Mouse (Mus musculus) lung, adult 18-20 months (tissue): ENCODE measurements at regions not wholly inside any gene's neighbourhood (a gene's known extent, or its start where the extent isn't known, plus 50 kb on each side); places are given as distances from the start of the nearest gene placed in this dataset.
"Not testable (repeated sequence)": the region's sequence is repeated elsewhere in the genome, so short reads cannot be mapped to it uniquely, and the experiment has no call there.

Experiments
- DNase-seq, 2 experiments: peaks; one replicate each; pipeline ENCODE4 v3.0.0; 2022; ENCODE audit warnings: mixed read lengths in 2 of 2

DNA sequence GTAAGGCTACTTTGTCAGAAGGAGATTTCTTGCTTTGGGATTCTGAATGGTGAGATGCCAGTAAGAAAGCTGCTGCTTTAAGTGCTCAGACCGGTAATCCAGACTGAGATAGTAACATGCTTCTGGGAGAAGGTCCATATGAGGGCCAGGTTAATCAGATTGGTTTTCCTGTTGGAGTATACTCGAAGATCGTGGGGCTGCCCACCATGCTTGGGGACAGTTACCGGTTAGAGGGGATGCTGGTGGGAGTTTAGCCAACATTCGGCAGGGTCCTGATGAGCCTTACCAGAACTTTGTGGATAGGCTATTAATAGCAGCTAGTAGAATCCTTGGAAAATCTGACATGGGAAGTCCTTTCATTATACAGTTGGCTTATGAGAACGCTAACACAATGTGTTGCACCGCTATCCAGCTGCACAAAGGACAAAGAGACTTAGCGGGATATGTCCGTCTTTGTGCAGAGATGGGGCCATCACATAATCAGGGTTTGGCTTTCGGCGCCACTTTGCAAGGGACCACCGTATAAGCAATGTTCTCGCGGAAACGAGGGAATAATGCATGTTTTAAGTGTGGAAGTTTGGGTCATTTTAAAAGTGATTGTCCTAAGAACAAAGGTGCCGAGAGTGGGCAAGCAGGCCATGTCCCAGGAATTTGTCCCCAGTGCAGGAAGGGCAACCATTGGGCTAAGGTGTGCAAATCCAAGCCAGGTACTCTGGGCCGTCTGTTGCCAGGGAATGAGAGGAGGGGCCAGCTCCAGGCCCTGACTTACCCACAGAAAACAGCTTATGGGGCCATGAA is 75.4 kb upstream of the Lemd2 start:
- DNase-seq = not testable (repeated sequence)

DNA sequence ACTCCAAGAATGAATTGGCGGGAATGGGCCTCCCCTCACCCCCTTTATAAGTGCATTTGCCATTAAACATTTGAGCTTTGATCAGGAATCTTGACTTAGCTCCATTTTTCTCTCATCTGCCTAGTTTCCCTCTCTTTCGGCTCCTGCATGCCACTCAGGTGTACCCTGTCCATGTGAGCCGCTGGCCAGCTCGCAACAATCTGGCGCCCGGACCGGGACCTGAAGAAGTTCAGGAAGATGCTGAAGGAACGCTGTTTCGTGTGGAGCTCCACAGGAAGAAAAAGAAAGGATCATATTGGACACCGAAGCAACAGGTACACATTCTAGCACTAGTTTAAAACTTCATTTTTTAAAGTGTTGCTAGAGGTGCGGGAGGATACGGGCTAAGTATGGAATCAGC is 73.5 kb upstream of the Lemd2 start:
- not testable (repeated sequence) for DNase-seq

DNA sequence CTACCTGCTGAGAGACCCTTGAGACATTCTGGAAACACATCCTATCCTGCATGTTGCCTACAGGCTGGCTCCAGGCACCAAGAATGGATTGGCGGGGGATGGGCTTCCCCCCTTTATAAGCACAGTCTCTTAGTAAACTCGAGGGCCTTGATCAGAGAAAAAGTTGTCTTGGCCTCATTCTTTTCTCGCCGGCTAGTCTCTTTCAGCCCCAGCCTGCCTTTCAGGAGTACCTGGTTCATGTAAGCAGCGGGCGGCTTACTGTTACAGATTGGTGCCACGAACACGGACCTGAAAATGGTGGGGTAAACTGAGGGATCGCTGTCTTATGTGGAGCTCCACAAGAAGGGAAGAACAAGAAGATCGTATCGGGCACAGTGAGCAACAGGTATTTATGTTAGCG is 67.5 kb upstream of the Lemd2 start:
- DNase-seq = not testable (repeated sequence)

DNA sequence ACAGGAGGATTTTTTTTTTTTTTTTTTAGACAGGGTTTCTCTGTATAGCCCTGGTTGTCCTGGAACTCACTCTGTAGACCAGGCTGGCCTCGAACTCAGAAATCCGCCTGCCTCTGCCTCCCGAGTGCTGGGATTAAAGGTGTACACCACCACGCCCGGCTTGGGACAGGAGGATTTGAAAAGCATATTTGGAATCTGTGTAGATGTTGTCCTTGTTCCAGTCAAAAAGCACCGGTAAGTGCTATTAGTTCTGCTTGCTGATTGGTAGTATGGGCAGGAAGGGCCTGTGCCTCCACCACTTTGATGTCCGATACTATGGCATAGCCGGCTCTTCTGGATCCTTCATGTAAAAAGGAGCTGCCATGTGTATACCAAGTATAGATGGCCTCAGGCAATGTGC is 66.5 kb upstream of the Lemd2 start:
- DNase-seq = not testable (repeated sequence)

DNA sequence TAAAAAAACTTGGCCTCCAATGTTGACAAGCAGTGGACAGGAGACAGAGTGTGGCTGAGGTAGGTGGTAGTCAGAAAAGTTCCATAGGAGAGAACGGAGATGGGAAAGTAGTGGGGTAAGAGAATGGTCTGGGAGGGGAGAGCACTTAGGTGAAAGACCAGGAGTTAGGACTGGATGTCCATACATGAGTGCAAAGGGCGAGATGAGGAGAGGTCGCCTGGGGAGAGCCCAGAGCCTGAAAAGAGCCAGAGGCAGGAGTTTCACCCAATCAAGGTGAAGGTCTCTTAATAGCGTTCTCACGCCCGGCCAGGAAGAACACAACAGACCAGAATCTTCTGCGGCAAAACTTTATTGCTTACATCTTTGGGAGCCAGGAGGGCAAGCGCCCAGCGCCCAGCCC is 60.3 kb upstream of the Lemd2 start:
- not testable (repeated sequence) for DNase-seq

DNA sequence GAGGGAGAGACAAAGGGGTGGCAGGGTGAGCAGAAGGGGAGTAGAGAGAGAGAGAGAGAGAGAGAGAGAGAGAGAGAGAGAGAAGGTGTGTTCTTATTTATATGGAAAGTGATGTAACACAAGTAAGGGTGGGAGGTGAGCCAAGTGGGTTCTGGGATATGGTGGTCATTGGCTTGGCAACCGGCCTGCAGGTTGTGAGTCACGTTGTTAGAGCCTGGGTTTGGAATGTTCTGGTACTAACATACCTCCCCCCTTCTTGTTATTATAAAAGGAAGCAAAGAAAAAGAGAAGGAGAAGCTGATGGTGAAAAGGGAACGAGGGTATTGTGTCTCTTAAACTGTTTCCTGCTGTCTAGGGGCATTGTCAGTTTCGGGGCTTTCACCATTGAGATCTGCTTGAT is 58.3 kb upstream of the Lemd2 start:
- DNase-seq = no peak

DNA sequence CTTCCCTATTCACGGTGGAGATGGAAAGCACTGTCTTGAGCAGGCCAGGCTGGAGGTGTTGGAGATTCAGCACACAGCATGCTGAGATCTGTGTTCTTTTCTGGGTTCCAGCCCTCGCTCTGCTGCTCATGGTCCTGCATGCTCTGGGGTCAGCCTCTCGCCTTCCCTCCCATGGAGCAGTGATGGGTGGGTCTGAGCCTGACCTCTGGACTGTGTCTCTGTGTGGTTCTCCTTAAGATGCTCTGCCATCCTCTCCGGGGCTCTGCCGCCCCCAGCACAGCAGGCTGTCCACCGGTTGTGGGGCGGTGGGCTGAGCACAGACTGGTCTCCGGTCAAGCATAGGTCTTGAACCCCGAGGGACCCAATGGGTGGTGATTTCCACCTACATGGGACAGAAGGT is 57.7 kb upstream of the Lemd2 start:
- no peak for DNase-seq

DNA sequence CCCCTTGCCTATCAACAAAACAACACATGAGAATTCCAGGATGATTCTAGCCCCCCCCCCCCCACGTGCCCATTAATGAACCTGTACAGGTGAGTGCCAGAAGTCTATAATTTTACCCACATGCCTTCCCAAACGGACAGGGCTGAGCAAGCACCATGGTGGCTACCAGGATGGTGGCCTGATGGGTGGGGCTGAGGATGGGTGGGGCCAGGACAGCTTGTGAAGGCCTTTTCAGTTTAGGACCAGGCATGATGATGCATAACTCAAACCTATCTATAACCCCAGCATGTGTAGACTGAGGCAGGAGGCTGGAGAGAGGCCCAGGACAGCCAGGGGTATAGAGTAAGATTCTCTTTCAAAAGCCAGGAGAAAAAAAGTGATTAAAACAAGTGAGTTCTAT is 57.0 kb upstream of the Lemd2 start:
- DNase-seq = no peak

DNA sequence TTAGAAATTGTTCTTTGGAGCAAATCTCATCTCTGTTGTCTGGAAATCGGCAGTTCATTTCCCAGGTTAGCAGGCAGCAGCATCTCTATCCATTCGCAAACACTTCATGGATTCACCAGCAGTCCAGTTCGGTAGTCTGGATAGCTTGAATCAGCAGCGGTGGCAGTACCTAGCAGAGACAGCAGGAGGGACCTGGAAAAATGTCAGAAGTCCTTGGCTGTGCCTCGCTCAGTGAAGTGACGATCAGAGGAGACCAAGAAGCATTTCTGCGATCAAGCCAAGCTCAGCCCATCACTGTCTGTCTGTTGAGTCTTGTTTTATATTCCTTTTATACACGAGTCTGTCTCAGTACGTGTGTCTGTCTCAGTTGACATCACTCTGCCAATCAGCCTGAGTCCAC is 55.8 kb upstream of the Lemd2 start:
- no peak for DNase-seq

DNA sequence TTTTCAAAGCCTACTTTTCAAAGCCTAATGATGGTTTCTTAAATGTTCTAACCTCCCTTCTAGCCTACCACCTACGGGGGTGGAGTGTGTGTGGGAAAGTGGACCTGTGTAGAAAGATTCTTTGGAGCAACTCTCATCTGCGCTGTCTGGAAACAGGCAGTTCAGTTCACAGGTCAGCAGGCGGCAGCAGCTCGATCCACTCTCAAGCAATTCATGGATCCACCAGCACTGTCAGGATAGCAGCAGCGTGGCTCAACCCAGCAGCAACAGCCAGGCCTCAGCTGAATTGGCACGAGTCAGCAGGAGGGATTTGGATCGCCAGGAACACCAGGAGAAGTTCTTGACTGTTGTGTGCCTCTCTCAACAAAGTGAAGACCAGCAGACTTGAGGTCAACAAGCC is 53.1 kb upstream of the Lemd2 start:
- DNase-seq = no peak

DNA sequence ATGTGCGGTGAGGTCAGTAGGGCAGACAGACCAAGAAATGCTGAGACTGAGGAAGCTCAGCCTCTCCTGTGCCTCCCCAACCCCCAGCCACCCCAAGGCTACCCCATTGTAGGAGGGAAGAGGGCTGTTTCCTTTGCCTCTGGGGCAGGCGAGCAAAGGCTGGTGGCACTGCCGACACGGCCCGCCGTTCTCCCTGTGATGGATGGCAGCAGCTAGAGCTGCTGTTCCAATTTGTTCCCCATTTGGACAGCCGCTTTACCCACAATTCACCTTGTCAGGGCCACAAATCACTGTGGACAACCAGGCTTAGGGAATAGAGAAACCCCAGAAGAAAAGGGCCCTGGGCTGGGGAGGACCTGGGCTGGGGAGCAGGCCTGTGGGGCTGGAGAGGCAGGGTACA is 51.5 kb upstream of the Lemd2 start:
- DNase-seq = no peak
